Mouse (Mus musculus) lung, postnatal 25 days (tissue): ENCODE measurements around the gene Tspan3.

ENCODE experiments used
- DNase-seq: peaks from one replicate; pipeline ENCODE4 v3.0.0; 2022; ENCODE audit warnings: low spot score

Tspan3 gene

DNA sequence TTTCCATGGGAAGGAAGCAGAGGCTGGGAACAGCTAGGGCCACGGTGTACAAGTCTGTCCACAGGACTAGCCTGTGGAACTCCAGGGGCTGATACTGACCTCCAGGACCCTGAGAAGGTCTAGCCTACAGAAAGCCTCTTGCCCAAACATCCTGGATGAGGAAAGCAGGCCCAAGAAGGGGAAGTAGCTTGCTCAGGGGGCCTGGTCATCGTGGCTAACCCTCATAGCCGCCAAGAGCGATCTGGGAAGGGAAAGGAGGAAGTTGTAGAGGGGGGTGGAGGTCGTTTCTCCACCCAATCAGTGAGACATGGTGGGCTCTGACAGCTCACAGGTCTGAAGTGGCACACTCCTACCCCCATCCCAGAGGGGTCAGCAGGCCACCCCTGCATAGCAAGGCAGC lies 57.1 kb downstream of the Tspan3 start:
- DNase-seq, result peak; percentile 34

DNA sequence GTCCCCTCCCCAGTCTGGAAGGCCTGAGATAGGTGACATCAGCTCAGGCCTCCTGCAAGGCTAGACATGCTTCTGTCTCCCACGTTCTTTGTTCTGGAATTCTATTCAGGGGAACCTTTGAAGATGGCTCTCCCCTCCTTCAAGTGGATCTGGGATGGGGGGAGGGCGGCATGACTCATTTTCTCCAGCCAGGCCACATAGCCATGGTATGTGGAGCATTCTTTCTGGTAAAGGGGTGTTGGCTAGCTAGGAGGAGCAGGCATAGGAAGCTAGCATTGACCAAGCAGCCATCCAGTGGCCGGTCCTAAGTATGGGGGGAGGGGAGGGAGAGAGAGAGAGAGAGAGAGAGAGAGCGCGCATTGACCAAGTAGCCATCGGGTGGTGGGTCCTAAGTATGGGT lies 57.8 kb downstream of the Tspan3 start:
- DNase-seq, result no peak

DNA sequence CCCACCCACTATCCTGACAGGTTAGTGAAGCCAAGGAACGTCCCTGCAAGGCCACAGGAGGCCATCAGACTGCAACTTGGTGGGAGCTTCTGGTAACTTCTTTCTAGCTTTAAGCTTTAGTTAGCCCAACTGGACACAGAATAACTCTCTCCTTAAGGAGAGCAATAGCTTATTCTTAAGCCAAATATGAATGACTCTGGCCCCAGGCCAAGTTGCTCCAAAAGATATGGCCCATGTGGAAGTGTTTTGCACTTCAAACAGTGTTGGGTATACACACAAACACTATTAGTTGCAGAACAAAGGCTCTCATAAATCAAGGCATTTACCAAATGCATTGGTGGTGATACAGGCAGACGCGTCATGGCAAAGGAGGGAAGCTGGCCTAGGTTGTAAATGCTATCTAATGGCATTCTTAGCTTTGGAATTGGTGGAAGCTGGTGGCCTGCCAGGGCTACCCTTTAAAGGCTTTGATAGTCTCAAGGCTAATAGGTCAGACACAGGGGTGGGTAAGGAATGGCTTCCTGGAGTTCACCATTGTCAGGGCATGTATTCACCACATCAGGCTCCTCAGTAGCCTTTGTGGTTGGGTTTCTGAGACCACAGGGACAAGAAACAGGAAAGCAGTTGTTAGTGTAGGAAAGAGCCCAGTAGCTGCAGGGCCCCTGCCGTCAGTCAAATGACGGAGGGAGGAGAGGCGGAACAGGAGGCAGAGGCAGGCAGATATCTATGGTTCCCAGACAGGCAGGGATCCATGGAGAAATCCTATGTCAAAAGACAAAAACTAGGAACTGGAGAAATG lies 58.8 kb downstream of the Tspan3 start:
- DNase-seq, result no peak

DNA sequence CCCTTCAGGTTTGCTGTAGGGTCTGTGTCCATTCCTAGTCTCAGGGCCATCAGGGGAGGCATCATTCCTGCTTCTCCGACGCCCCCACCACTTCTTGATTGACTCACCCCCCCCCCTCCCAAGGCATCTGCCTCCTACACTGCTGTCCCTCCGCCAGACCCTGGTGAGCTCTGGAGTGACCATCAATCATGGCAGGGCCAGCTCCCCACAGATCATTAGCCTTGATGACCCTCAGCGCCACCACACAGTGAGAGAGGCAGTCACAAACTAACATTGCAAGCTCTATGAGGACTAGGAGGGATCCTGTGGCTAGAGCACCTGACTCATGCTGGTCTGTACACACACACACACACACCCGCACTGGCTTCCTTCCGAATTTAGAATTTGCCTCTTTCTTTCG lies 60.4 kb downstream of the Tspan3 start:
- no peak for DNase-seq

DNA sequence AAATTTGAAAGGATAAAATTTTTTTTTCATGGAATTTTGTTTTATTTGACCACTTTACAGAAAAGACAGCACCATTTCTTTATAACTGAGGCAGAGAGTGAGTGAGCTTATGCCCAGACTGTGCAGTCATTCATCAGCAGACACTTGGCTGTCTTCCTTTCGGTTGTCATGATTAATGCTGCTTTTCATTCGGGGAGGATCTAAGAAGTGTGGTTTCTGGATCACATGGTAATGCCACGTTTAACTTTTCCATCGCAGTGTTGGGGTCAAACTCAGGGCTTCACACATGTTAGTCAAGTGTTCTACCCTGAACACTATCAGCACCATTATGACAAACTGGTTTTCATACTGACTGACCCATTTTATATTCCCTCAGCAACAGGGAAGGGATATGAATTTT lies 64.3 kb downstream of the Tspan3 start:
- no peak for DNase-seq

DNA sequence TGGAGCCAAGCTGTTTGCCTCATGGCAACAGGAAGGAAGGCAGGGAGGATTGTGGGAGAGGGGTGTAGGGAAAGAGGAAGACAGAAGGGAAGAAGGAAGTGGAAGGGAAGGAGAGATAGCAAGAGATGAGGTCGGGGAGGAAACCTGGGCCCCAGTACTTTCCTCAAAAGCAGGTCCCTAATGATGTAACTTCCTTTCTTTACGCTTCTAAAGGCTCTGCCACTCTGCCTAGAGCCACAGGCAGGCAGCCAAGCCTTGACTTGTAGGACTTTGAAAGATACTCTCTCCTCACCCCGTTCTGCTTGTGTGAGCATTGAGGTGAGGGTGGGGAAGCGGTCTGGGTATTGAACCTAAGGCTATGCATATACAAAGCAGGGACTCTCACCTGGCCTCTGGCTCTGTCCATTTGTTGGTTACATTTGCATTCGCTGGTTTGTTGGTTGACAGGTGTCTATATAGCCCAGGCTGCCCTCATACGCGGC lies 65.2 kb downstream of the Tspan3 start:
- DNase-seq, result no peak

DNA sequence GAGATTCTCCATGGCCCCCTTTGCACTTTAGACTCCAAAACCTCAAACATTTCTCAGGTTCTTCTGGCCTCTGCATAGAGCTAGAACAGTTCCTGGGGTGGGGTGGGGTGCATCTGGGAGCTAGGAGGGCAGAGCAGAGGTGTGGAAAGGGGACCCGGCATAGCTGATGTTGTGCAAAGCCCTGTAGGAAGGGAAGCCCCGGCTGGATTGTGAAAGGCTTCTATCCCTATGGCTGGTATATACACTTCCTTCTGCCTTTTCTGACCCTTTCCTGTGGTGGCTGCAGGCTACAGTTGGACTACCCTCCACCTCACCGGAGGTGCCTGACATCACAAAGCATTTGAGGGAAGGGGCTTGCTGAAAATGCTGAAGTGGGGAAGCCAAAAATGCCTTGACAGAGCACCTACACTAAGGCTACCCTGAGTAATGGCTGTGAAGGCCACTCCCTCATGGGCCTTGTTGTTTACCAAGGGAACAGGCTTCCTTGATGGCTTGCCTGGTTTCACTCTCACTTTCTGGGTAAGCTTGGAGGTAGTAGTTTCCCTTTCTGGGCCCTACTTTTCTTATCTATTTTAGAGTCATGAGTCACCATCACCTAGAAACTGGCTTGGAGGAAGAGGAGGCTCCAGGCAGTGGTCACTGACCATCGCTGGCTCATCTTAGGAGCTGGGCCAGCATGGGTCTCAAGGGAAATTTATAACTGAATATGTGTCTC lies 67.5 kb downstream of the Tspan3 start:
- no peak for DNase-seq

DNA sequence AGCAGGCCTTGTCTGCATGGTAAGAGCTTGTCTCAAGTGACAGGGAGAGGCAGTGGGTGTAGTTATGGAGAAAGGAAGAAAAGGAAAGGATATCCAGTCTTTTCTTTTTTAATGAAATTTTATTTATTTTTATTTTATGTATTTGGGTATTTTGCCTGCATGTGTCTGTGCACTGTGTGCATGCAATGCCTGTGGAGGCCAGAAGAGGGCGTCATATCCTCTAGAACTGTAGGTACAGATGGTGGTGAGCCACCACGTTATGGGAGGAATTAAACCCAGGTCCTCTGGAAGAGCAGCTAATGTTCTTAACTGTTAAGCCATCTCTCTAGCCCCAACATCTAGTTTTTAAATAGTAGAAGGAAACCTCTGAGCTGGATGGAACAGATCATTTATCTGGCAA lies 73.2 kb downstream of the Tspan3 start:
- no peak for DNase-seq

DNA sequence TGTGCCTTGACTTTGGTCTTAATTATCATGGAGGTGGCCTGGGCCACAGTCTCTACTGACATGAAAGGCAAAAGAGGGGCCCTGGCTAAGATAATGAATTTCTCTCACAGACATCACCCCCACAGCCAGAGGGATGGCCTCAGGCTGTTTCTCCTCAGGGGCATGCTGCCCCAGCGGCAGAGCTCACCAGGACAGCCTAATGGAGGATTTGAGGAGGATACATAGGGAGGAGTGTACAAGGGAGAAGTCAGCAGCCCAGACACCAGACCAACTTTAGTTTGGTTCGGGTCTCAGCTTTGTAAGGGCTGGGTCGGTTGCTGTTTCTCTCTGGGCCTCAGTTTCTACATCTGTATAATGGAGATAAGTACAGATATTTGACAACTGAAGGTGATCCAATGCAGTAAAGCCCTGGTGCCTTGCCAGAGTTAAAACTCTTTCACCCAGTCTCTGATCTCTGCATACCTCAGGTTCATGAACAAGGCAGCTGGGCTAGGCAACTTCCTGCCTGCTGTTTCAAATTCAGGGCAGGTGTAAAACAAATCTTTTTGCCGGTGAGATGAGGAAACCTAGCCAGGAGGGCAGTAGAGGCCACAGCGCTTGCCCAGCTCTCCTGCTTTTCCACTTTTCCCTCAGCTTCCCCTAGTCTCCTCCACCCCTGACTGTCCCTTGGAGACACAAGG lies 74.6 kb downstream of the Tspan3 start:
- no peak for DNase-seq

DNA sequence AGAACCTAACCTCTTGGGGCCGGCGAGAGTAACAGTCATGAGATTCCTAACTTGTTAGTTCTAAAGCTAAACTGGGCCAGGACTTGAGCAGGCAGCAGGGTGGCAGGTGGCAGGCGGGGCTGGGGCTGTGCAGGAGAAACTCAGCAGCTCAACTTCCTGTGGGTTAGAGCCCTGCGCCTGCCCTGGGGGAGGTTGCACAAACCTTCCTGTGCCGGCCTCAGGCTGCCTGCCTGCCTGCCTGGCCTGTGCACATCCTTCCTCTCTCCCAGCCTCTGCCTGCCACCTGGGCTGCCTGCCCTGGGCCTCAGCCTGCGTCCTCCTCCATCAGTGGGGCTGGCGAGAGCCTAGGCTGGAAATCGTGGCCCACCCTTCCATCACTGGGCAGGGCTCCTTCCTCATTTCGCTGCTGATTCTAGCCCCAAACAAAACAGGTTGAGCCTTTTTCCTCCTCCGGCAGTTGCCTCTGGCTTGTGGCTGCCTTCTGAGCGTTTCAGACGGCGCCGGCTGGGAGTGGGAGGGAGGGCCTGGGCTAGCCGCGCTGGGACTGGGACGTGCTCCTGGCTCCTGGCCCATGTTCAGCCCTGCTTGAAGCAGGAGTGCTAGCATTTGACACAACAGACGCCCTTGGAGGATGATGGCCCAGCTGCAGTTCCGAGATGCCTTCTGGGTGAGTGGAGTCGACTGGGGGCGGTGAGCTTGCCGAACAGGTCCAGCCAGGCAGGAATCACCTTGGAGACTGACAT lies 75.3 kb downstream of the Tspan3 start, which contains the start of gene Pstpip1:
Gene Pstpip1 (plus strand): TSS at position 185 of the 743 bp plus-strand sequence.
- DNase-seq, result peak; percentile 60

DNA sequence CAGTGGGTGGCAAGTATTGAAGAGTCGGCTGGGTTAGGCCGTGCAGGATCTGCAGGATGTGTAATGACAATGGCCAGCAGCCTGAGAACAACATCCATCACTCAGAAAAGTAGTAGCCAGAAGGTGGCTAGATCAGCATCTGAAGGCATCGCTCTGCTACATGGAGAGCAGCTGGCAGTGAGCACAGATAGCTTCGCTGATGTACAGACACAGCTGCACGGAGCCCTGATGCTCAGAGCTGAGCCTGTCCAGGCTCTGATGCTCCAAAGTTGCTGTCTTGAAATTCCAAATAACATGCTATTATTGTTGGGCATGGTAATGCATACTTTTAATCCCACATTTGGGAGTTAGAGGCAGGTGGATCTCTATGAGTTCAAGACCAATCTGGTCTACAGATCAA lies 78.8 kb downstream of the Tspan3 start:
- no peak for DNase-seq
